Mouse (Mus musculus): ENCODE measurements around the gene Gpx7.

The Gpx7 gene

DNA sequence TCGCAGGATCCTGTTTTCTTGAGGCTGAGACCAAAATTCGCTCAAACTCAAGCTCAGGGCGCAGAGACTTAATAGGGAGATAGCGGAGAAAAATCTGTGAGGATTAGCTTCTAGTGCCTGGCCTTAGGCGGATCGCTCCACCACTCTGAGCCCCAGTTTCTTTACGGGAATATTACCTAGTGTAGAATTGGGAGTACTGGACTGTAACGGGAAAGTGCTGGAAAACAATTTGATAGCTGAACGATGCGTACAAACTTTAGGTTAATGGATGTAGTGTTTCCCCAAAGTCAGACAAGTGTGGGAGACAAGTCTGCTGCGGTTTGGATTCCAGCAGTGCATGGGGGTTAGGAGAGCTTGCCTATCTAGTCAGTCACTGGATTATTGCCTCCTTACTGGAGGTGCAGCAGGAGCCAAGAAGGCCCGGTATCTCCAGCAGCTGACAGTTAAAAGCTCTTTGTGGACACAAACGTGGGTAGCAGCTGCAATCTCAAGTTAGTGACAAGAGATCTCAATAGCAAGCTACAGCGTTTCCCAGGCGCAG is at the start of gene Gpx7:
Gene Gpx7, minus strand, starts transcription at position 101 of the 541 bp plus-strand sequence.
- in situ Hi-C loops (cut with MboI, MseI), result no loop called here

DNA sequence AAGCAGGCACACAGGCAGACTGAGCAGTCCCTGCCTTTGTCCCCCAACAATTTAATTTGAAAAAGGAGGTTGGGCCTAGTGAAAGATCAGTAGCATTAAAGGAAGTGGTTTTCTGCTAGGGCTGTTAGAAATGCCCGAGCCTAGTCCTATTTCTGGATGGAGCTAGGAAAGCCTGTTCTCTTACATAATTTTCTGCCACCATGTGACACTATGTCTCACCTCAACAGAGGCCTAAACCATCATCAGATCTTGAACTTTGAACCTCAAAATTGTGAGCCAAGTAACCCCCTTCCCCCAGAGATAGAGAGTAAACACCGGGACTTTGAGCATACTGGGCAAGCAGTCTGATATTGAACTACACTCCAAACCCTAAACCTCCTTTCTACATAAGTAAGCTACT is 49.3 kb upstream of the Gpx7 start:
- in situ Hi-C loops (cut with MboI, MseI), result no loop called here

DNA sequence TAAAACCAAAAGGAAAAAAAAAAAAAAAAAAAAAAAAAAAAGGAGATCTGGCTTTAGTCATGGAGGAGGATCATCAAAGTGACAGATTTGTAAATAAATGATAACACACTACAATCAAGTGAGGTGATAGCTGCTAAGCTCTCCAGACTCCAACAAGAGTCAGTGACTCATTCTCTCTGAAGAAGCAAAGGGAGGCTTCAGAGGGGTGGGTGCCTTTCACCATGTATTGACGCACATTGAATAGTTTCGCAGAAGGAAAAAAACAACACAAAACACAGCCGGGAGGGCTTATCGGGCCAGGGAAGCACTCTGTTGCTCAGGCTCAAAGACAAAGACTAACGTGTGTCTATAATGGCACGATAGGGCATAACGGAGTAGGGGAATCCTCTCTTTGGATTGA is 41.3 kb upstream of the Gpx7 start:
- in situ Hi-C loops (cut with MboI, MseI), result no loop called here

DNA sequence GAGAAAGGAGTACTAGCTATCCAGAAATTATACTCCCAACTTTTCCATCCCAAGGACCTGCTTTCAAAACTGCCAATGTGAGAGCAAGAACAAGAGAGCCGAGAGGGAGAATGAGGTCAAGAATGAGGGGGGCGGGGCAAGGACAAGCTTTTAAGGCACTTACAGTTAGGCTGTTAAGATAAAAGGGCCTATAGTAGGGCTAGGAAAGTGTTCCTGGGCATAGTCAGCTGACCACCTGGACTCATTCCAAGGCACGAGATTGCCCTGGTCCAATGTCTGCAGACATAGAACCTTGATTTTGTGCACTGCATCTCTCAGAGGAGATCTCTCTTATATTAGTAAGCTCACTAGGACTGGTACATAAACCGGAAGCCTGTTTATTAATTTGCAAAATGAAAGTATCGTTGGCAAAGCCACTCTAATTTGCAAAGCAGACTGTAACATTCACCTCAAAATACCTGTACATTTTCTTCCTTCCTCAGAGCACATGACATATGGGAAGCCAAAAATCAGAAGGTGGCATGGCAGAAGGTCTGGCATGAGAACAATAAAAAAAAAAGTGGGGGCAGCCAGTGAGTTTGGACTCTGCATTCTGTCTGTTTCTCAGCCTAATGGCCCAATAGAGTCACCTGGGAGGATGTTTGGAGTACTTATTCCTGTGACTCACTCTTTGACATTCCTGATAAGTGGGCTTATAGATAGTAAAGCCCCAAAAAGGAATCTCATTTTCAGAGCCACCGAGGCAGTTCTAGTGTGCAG is 31.5 kb upstream of the Gpx7 start:
- in situ Hi-C loops (cut with MboI, MseI), result no loop called here

DNA sequence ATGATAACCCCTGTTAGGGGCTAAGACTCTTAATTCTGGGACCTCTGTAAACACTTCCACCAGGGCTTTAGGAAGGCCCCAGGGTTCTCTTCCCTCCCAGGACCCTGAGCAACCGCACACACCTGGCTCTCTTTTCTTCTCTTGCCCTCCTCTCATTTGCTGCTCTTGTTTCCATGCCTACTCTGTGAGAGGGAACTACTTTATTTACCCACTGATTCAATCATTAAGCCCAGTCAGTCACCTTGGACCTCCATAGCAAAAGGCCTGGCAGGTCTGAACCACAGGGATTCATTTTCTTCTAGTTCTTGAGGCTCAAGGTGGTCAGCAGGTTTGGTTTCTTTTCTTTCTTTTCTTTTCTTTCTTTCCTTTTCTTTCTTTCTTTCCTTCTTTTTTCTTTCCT is 29.5 kb upstream of the Gpx7 start:
- in situ Hi-C loops (cut with MboI, MseI), result no loop called here

DNA sequence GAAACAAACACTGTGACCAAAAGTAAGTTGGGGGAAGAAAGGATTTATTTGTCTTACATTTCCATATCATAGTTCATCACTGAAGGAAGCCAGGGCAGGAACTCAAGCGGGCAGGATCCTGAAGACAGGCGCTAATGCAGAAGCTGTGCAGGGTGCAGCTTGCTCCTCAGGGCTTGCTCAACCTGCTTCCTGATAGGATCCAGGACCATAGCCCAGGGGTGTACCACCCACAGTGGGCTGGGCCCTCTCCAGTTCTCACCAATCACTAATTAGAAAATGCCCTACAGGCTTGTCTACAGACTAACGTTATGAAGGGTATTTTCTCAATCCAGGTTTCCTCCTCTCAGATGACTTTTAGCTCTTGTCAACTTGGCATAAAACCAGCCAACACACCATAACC is 28.9 kb upstream of the Gpx7 start:
- in situ Hi-C loops (cut with MboI, MseI), result no loop called here

DNA sequence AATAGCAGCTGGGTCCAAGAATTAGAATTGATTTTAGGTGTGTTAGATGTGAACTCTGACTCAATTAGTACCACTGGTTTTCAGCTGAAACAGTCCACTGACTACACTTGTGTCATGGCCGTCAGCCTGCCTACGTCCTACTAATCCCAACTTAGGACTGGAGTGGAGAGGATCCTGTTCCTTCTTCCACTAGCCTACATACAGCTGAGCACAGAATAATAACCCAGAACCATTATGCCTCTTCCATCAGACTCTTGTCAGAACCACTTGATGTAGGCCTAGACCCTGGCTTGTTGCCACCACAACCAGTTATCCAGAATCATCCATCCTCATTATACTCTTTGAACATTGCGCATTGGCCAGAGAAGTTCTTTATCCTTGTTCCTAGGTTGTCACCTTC is 28.0 kb upstream of the Gpx7 start:
- in situ Hi-C loops (cut with MboI, MseI), result no loop called here

DNA sequence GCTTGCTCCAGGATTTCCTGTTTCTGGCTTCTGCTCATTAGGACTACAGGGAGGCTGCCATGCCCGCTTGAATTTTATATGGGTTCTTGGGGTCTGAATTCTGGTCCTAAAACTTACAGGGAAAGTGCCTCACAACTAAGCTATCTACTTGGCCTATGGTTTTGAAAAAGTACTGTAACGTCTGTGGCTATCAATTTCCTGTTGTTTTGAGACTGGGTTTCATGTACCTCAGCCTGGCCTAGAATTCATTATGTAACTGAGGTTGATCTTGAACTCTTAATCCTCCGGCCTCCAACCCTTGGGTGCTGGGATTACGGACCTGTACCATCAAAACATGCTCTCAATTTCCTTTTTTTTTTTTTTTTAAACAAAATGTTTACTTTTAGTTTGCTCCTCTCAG is 27.5 kb upstream of the Gpx7 start:
- in situ Hi-C loops (cut with MboI, MseI), result no loop called here

DNA sequence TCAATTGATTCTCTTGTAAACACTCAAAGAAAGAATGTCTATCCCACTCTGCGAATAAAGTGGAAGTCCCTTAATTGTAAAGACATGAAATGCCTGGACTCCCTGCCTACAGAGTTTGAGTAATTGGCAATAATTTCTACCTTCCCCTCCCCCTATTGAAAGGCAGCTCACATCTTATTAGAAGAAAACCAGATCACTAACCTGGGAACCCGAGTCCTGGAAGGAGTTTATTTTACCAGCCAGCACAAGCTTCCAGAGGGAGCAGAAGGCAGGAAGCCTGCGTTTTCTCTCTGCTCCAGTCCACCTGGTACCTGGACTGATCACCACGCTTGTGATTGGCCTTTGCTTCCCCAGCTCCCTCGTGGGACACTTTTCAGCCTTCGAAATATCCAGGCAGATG is 26.6 kb upstream of the Gpx7 start:
- in situ Hi-C loops (cut with MboI, MseI), result no loop called here

DNA sequence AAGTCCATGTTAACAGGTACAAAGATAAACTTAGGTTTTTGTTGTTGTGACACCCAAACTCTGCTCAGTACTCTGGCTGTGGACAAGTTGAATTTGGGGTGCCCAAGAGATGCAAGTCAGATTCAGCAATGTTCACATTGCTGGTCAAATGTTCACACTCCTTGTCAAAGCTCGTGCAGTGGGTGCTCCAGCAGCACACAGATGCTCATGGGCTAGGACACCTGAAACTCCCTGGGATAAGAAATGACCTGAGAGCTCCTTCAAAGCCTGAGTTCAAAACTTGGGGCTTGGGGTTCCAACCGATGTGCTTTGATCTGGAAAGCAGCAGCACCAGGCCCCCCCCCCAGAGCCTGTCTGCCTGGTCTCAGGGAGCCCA is 24.8 kb upstream of the Gpx7 start:
- in situ Hi-C loops (cut with MboI, MseI), result no loop called here

DNA sequence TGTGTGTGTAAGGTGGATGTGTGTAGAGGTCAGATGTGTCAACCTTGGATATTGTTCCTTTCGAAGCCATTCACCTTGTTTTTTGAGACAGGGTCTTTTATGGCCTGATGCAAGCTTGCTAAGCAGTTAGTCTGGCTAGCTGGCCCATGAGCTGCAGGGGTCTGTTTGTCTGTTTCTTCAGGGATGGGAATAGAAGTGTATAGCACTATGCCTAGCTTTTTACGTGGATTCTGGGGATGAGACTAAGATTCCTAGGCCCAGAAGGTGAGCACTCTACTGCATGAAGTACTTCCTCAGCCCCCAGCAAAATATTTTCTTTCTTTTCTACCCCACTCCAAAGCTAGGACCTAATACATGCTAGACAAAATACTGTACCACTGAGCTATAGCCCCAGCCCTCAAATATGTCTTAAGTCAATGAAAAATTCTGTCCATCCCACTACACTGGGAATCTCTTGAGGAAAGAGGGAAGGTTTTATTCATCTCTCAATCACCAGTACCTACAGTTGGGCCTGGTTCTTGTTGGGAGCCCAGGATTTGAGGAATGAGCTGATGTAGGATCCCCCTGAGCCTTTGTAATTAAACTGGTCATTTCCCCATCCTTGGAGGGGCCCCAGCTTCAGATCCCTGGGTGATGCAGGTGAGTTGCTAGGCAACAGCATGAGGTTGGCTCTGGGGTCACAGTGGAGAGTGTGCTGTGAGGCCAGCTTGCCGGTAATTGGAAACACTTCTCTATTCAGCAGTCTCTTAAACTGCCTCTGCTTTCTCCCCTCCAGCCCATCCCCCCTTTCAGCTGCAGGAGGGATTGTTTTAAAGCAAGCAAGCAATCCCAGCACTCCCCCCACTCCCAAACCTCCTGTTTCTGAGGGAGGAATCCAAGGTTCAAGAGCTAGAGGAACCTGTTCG is 24.1 kb upstream of the Gpx7 start:
- in situ Hi-C loops (cut with MboI, MseI), result no loop called here

DNA sequence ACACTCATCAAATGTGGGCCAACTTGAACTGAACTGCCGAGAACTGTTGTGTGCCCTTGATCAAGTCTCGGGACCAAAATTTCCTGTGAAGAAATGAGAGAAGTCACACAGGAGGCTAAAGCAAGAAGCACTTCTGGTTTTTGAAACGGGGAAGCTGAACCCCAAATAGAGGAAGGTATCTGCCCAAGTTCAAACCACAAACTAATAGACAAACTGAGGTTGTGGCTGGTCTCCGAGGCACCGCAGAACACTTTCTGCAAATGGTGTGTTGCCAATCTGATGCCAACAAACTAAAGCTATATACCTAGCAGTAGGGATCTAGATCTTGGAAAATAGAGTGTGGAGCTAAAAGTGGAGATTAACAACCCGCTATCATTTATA is 21.6 kb upstream of the Gpx7 start:
- in situ Hi-C loops (cut with MboI, MseI), result no loop called here

DNA sequence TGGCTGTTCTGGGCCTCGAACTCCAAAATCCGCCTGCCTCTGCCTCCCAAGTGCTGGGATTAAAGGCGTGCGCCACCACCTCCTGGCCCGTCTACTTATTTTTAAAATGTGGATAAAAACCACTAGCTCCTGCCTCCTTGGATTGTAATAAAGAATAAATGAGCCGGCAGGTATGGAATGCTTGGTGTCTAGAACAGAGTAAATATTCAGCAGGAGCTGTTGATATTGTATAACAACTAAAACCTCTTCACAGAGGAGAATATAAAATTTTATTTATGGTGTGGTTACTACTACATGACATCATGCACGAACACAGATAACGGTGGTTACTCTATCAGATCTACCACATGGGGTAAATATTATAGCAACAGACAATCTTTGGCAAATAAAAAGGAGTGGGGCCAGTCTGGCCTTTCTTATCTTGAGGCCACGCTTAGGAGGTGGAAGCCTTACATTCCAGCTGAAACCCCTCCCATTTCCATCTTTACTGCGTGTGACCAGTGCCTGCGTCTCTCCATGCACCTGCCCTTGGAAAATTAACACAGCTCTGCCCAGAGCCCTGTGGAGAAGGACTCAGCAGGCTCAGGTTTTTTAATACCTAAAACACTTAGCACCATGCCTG is 21.1 kb upstream of the Gpx7 start:
- in situ Hi-C loops (cut with MboI, MseI), result no loop called here

DNA sequence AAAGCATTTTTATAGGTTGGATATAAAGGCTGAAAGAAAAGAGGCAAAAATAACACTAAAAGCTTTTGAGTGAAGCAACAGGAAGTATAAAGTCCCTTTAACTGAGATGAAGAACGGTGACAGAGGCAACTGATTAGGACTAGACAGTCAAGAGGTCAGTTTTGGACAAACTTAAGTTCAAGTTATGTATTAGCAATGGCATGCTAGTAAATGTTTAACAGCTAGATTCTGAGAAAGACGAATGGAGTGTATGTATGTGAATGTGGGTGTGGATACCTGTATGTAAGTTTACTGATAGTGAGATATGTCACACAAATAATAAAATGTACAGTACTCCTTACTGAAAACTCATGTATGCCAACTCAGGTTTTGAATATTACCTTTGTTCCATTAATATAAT is 17.8 kb upstream of the Gpx7 start:
- in situ Hi-C loops (cut with MboI, MseI), result no loop called here

DNA sequence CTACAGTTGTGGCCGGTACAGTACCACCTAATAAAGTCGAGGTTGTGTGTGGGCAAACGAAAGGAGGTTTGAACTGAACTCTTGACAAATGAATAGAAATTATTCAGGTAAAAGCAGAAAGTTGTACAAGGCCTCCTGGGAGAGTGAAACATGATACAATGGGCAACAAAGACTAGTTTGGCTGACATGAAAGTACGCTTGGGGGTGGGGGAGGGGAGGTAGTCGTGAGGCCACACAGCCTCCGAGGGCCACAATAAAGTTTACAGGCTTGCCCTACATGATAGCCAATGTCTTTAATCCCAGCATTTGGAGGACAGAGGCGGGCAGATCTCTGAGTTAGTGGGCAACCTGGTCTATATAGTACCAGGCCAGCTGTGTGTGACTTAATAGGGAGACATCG is 860 bp upstream of the Gpx7 start:
- in situ Hi-C loops (cut with MboI, MseI), result no loop called here

DNA sequence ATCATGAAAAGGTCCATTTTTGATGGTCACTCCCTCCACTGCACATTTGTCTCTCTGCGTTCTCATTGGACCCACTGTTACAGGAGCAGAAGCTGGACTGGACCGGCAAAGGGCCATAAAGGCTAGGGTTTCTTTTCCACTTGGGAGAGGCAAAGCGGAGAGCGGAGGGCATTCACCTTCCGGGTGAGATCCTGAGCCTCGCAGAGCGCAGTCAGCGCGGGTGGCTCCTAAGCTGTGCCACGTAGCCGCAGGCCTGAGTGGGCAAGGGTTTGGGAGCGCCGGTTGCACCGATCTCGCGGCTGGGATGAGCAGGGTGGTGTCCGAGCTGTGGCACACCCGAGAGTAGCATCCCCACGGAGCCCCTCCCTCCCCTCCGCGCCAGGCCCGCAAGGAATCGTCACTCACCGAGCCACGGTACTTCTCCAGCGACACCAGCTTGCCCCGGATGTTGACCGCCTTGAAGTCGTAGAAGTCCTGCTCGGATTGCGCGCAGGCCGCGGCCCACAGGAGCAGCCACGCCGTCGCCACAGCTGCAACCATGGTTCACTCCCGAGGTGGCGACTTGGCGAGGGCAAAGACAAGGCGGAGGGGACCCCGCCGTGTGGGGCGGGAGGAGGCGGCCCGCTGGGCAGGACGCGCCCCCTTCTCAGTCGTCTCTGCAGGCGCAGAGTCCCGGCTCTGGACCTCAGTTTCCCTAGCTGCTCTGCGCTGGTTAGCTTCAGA is 462 bp downstream of the Gpx7 start:
- in situ Hi-C loops (cut with MboI, MseI), result no loop called here

DNA sequence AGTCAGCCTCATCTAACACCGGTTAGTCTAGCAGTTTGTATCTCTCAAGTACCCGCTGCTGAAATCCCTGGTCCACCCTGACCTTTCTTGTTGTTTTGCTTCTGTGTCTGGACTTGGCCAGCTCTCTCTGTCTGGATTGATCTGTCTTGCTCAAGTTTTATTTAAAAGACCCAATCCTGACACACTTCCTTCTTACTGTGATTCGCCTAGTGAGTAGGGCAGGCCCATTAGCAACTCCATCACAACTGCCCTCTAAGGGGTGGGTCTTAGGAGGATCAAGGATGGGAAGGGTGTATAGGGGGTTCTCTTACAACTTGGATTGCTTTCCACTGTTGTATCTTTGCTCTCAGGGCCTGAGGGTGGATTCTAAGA is 1.0 kb downstream of the Gpx7 start:
- in situ Hi-C loops (cut with MboI, MseI), result no loop called here

DNA sequence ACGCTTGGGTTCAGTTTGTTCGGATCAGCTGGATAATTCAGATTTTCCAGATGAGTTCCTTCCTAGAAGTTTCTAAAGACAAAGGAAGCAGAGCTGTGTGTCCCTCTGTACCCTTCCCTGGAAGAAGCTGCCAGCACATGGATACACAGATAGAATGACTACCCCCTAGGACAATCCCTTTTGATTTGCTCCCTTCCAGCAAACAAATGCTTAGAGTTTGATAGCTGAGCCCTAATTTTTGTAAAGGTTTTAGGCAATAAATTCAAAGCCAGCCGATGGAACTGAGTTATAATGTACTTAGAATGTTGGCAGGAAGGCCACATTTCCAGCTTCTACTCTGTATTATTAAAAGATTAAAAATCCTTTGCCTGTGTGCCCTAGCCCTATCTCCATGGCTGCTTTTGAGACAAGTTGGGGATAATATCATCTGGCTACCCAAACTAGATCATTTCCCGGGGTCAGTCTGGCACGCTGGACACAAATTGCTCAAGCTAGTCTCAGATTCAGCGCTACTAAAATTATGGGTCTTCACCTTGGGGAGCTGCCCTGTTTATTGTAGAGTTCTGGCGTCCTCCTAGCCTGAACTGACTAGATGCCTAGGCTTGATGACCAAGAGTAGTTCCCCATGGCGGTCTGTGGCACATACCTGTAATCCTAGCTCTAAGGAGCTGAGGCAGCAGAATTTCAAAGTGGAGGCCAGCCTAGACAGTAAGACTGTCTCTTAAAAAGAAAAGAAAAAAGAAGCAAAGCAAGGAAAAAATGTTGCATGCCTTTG is 2.7 kb downstream of the Gpx7 start:
- in situ Hi-C loops (cut with MboI, MseI), result no loop called here

DNA sequence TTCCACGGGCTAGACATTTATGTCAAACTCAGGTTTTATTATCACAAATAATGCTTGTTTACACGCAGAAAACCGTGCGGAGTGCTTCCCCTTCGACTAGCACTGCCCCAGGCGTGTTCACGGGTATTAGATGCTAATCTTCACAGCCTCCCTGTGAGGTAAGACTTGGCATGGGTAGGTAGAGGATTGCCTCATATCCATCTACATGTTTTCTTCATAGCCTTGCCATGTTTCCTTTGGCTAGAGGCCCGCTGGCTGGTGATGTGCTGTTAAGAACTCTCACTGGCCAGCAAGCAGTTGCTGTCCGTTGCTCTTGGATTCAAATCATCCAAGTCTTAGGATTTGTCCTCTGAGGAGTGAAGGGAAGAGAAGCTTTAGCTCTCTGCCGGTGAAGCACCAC is 6.4 kb downstream of the Gpx7 start:
- in situ Hi-C loops (cut with MboI, MseI), result no loop called here

DNA sequence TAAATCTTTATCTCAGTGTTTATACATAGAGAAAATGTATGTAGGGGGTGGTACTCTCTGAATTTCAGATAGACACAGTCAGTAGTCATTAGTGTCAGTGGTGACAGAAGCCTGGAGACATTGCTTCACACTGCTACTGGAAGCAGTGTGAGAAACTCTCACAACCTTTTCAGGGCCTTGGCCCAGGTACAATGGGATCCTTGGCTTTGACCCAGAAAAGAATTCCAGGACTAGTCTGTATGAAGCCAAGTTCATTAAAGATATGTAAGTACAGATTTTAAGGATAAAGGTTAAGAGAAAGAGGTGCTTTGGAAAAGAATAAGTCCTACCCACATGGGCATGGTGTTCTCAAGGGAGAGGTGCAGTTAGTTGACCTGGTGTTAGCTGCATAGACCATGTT is 12.5 kb downstream of the Gpx7 start:
- in situ Hi-C loops (cut with MboI, MseI), result loop anchor here in 1 of 2 experiments (10.0 kb wide), 1 partner anchor 759 kb away; no protein-coding TSS in a partner anchor

DNA sequence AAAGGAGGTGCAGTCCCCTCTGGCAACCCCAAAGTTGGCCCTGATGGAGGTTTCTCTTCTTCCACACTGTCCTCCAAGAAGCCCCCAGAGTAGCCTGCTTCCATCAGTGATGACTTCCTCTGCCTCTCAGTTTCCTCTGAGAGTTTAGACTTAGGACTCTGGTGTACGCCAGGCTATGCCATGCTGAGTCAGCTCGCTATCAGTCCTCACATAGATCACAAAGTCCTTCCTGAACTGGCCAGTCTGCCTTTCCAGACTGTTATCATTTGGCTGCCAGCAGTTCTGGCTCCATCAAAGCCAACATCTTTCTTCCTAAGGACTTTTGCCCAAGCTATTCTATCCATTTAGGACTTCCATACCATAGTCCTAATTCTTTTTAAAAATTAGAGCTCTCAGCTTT is 14.2 kb downstream of the Gpx7 start:
- in situ Hi-C loops (cut with MboI, MseI), result loop anchor here in 1 of 2 experiments (10.0 kb wide), 1 partner anchor 758 kb away; no protein-coding TSS in a partner anchor

Data from T-helper 17 cell (primary cell).